8 mouse cellular contexts compared by ENCODE assay signal in genomic region chr3:97767041-97767770, GRCm38 (mm10).
DNase-seq lines count a peak whose midpoint lies in the region; ATAC-seq and TF ChIP-seq lines count a peak whose summit lies in the region.

No protein-coding gene starts in this region.

- DNase-seq in adrenal gland, postnatal 10 days, result peak; percentile 18
- DNase-seq in adrenal gland, adult 8-10 months, result no peak
- DNase-seq in testis, postnatal 10 days (ENCODE audit: low spot score), result no peak
- DNase-seq in naive thymus-derived CD4-positive, alpha-beta T cell, adult 2 months (ENCODE audit: low read depth), result peak; percentile 43
- no peak for DNase-seq in right cerebral cortex, postnatal 4 days

- no peak for ATAC-seq in heart, embryonic 15.5 days (replicated peaks; ENCODE audit: insufficient number of reproducible peaks, insufficient read depth, low FRiP score, low read depth)
- peak; percentile 83; the same call in 1 of the 2 replicates for ATAC-seq in limb, embryonic 12.5 days (ENCODE audit: insufficient number of reproducible peaks, insufficient read depth, low FRiP score, low TSS enrichment, low read depth)

- H3K4me3 ChIP-seq in testis, adult 2 months (ENCODE audit: control insufficient read depth, low read depth, low read length), result peak overlapping the region; percentile 90
- H3K4me3 ChIP-seq in heart, embryonic 15.5 days, result peak overlapping the region; percentile 63
- H3K4me3 ChIP-seq in limb, embryonic 12.5 days (replicated peaks), result peak overlapping the region; percentile 75

- 8% methylated on average over 40 of the region's 40 CpGs for WGBS in heart, embryonic 15.5 days
- WGBS in limb, embryonic 12.5 days, result 6% methylated on average over 40 of the region's 40 CpGs

- no peak for TF ChIP-seq POLR2A in testis, adult 2 months (IDR thresholded peaks at IDR 0.05; ENCODE audit: control insufficient read depth, low read depth, low read length)

- H3K36me3 ChIP-seq in testis, adult 2 months (ENCODE audit: control insufficient read depth, insufficient read depth, low read length), result no peaks in the 10 kb centered on the region
- H3K36me3 ChIP-seq in heart, embryonic 15.5 days, result 0 out of 2 replicates have a peak, but pooled peaks cover 3% of the 10 kb centered on the region
- H3K36me3 ChIP-seq in limb, embryonic 12.5 days, result no peaks in the 10 kb centered on the region

- H3K4me2 ChIP-seq in heart, embryonic 15.5 days, result peak overlapping the region; percentile 85
- H3K4me2 ChIP-seq in limb, embryonic 12.5 days, result peak overlapping the region; percentile 67

- TF ChIP-seq CTCF in testis, adult 2 months (IDR thresholded peaks at IDR 0.05; ENCODE audit: control insufficient read depth, insufficient read depth, insufficient replicate concordance, low read depth, low read length), result no peak

- peak overlapping the region; percentile 39; the same call in 1 of the 2 replicates for H3K27ac ChIP-seq in testis, adult 2 months (ENCODE audit: control insufficient read depth, insufficient read depth, low read depth, low read length)
- H3K27ac ChIP-seq in heart, embryonic 15.5 days, result peak overlapping the region; percentile 82
- H3K27ac ChIP-seq in limb, embryonic 12.5 days, result peak overlapping the region; percentile 86

- peak overlapping the region; percentile 67 for H3K9ac ChIP-seq in heart, embryonic 15.5 days
- H3K9ac ChIP-seq in limb, embryonic 12.5 days (replicated peaks), result peak overlapping the region; percentile 76

- H3K9me3 ChIP-seq in heart, embryonic 15.5 days (replicated peaks), result no peaks in the 10 kb centered on the region
- no peaks in the 10 kb centered on the region for H3K9me3 ChIP-seq in limb, embryonic 12.5 days

- H3K4me1 ChIP-seq in testis, adult 2 months (ENCODE audit: control insufficient read depth, insufficient read depth, low read length), result peaks cover 11% of the 10 kb centered on the region
- peaks cover 29% of the 10 kb centered on the region for H3K4me1 ChIP-seq in heart, embryonic 15.5 days (replicated peaks)
- H3K4me1 ChIP-seq in limb, embryonic 12.5 days (replicated peaks), result peaks cover 37% of the 10 kb centered on the region

- H3K27me3 ChIP-seq in testis, adult 2 months (ENCODE audit: control insufficient read depth, insufficient read depth, low read length), result no peaks in the 10 kb centered on the region
- H3K27me3 ChIP-seq in heart, embryonic 15.5 days, result no peaks in the 10 kb centered on the region
- no peaks in the 10 kb centered on the region for H3K27me3 ChIP-seq in limb, embryonic 12.5 days

Comparison
In these comparisons a context has a peak if more than half of its experiments do, and no peak if none do; other contexts are left out.
1. DNase-seq: peak in adrenal gland, postnatal 10 days (single experiment) and naive thymus-derived CD4-positive, alpha-beta T cell, adult 2 months (single experiment); none in adrenal gland, adult 8-10 months (single experiment), testis, postnatal 10 days (single experiment) and right cerebral cortex, postnatal 4 days (single experiment).
2. Peak in every context shown above with its lines, with median percentiles within 50 percentile points of each other: H3K27ac ChIP-seq and H3K4me3 ChIP-seq.